Mouse (Mus musculus) thymus, postnatal 14 days (tissue): ENCODE data around the gene 6030468B19Rik.
"Not testable (repeated sequence)": the region's sequence is repeated elsewhere in the genome, so short reads cannot be mapped to it uniquely, and the experiment has no call there.

ENCODE experiments used
- DNase-seq: peaks from one replicate; pipeline ENCODE4 v3.0.0; 2021

6030468B19Rik gene

DNA sequence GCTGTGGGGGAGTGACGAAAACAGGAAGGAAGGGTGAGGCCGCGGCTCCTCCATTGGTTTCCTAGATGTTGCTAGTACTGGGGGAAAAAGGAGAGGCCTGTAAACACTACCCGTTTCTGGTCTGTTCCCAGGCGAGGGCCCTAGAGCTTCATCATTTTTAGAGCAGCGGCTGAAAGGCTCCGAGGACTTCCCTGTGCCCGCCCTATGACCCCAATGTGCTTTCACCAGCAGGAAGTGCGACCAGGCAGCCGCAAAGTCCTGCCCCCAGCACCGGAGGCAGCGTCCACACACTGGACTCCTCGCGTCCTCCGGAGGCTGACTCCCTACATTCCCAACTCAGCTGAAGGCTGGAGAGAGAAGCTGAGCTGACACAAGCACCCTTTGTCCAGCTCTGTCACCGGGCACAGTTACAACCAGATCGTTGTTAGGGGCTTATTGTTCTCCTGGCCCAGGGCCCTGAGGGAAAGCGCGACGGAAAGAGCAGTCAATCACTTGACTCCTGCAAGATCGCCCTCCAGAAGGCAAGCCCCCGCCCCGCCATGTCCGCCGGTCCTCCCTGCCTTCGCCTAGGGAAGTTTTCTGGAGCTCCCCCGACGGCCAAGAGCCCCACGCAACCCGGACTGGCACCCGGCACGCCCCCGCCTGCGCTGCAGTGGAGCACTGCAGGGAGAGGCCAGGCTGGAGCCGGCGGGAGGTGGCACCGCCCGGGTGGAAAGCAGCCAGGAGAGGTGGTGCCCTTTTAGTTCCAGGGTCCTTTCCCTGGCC is 17.8 kb upstream of the 6030468B19Rik start:
- peak; percentile 65 for DNase-seq

DNA sequence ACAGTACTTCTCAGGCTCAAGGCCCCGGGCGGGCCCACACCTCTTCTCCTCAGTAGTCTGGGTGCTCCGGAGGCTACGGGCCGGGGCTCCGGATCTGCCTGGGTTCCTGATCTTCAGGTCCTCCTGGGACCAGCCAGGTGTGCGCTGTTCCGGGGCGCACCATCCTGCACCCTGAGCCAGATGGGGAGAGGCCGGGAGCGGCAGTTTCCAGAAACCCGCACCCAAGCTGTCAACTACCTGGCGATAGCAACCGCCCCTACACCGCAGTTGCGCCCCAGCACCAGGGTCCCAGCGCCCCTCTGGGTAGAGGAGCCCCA is 17.3 kb upstream of the 6030468B19Rik start:
- DNase-seq, result no peak

DNA sequence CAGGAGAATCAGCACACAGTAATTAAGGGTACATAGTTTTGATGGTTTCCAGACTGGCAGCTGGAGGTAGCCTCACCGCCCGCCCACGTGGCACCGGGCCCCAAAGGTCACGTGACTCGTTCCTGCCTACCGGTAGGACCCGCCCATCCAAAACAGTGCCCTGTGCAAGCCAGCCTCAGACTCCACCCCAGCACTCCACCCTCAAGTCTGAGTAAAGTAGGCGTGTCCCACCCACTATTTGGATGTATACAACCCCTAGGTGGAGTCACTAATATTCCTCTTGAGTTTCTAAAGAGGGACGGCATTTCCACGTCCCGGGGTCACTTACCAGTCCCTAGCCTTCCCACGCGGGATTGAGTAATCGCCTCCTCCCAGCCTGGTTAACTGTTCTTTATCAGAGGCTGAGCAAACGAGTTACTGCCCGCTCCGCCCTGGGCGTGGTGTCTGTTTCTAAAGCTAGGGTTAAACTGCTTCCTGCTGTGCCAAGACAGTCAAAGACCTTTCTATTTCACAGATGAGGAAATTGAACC is 16.8 kb upstream of the 6030468B19Rik start:
- DNase-seq, result peak; percentile 96

DNA sequence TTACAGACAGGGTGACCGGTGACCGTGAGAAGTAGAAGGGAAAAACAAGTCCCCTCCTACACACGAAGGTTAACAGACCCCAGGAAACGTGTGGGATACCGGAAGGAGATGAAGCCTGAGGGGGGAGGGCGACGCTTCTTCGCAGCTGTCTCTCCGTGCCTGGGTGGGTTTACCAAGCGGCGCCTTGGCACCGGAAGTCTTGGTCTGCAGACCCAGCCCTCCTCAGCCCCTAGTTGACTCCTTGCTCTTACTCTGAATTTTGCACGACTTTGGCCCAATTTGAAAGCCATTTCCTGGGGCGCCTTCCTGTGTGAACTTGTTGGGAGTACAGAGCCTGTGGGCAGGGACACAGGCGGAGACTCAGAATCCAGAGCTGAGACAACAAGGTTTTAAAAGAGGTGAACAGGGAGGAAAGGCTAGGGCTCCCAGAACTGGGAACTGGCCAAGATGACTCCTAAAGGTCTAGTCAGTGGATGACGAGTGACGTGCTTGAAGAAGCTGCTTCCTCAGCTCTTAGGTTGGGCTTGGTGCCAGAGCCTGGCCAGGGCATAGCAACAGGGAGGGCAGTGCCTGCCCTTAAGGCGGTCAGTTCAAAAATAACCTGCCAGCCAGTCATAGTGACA is 16.1 kb upstream of the 6030468B19Rik start:
- DNase-seq, result peak; percentile 91

DNA sequence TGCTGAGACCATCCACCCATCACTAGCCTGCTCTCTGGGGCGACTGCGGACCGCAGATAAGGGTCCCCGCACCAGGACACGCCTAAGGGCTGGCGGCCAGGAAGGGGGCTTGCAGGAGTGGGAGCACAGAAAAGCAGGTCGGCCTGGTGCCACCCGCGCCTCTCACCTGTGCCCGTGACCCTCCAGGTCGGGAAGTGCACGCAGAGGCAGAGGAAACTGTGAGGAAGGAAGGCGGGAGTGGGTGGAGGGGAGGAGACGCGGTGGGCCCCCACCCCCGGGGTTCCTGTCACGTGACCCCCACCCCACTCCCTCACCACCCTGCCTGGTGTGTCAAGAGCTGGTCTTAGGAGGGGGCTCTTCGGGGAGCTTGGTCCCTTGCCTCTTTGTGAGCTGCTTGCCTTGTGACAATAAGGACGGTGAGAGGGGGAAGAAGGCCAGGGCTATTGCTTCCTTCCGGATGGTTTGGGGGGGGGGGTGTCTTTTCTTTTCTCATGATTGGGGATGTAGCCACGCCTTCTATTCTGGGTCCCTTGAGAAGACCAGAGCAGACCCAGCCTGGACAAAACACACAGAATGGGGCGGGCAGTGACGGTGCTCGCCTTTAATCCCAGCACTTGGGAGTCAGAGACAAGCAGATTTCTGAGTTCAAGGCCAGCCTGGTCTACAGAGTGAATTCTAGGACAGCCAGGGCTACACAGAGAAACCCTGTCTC is 15.3 kb upstream of the 6030468B19Rik start, which contains the start of the genes Tmc8 and Tmc6:
TSS of gene Tmc8 (plus strand) at position 84 of the 712 bp plus-strand sequence.
TSS of gene Tmc6 (minus strand) at position 206 of the 712 bp plus-strand sequence.
- peak; percentile 96 for DNase-seq

DNA sequence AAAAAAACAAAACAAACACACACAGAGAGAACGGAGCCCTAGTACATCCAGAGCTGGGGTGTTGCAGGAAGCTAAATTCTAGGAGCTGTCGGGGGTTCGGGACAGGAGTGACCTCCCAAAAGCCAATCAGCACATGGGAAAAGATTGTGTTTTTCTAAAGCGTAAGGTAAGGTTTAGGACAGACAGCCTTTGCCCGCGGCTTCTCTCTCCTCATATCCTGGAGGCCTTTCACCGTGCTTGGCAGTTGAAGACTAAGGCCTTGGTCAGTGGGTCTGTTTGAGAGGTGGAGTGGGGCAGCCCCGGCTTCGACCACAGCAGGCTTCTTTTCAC is 14.8 kb upstream of the 6030468B19Rik start:
- no peak for DNase-seq

DNA sequence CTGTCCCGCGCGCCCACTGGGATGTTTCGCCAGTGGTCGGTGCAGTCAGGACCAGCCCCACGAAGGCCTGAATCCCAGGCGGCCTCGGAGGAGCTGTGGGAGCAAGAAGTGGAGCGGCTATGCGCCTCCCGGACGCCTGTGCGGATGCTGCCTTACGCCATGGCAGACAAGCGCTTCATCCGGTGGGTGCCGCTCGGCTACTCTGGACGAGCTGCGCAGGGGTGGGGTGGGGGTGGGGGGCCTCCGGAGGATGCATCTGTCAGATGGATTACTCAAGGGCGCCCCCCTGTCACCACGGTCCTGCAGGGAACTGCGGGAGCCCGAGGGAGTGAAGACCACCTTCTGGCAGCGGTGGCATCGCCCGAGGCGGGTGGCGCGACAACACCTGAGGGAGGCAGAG is 14.4 kb upstream of the 6030468B19Rik start:
- DNase-seq, result peak; percentile 97

DNA sequence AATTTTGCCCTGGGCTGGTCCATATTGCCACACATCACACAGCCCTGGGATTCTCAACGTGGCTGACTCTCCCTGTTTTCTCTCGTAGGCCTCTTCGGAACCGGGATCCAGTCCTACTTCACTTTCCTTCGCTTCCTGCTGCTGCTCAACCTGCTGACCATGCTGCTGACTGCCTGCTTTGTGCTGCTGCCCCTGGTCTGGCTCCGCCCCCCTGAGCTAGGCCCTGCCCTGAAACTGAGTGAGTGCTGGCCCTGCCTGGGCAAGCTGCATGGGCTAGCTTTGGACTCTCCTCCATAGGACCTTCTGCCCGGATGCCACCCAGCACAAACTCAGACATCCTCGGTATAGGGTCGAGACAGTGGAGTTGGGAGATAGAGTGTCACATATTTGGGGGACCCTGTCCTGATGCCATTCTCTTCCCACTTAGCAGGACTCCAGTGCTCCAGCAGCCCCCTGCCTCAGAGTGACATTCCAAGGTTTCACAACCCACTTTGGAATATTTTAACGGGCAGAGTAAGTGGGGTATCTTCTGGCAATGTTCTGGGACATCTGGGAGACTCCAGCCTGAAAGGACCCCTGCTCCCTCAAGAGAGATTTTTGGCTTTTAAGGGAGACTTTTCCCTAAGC is 13.7 kb upstream of the 6030468B19Rik start:
- peak; percentile 58 for DNase-seq

DNA sequence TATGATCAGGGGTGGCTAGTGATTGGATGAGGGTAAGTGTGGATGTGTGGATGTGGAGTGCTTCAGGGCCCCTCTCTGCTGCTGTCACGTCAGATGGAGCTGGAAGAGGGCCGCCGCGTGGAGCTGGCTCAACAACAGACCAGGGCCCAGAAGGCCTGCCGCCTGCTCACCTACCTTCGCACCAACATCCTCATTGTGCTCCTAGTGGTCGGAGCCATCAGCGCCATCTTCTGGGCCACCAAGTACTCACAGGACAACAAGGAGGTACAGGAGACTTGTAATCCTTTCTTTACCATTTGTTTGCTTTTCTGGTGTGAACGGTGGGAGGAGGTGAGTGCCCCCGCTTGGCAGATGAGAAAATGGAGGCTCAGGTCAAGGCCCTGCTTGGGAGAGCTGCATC is 11.2 kb upstream of the 6030468B19Rik start:
- peak; percentile 82 for DNase-seq

DNA sequence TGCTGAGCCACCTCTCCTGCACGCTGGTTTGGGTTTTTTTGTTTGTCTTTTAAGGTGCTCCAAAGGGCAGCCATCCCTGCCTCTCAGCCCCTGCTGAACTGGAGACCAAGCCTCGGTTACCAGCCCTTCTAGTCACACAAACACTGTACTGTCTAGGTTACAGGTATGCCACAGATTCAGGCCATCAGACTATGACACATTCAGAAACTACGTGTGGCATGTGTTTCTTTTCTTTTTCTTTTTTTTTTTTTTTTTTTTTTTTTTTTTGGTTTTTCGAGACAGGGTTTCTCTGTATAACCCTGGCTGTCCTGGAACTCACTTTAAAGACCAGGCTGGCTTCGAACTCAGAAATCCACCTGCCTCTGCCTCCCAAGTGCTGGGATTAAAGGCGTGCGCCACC is 9.0 kb upstream of the 6030468B19Rik start:
- not testable (repeated sequence) for DNase-seq

DNA sequence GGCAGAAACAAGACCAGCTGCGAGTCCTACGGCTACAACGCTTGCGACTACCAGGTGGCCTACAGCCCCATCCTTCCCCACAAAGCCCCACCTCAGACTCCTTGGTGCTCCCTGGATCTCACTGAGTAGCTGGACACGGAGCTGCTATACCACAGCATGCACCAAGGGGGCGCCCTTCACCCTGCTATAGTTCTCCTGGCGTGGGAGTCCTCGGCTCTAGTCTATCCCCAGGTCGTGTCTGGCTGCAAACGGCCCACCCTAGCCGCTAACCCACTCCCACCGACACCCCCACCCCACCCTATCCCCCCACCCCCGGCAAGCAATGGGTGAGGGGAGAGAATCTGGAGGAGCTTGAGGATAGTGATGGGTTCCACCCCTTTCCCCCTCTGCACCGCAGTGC is 7.2 kb upstream of the 6030468B19Rik start:
- peak; percentile 72 for DNase-seq

DNA sequence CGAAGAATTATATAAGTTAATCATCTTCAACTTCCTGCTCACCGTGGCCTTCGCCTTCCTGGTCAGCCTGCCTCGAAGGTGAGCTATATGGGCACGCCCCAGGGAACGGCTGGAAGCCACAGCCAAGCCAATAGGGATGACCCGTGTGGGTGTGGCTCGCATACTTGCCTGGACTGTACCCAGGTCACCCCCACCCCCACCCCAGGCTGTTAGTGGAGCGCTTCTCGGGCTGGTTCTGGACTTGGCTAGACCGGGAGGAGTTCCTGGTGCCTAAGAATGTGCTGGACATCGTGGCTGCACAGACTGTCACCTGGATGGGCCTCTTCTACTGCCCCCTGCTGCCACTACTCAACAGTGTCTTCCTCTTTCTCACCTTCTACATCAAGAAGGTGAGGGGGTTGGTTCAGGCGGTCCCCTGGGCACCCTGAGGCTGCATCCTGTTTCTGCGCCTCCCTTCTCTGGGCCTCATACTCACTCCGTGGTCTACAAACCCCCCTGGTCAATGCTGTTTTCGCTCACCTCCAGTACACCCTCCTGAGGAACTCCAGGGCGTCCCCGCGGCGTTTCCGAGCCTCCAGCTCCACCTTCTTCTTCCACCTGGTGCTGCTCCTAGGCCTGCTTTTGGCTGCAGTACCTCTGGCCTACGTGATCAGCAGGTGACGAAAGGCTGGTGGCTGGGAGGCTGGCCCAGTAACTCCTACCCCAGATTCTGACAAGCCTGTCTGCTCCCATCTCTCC is 6.6 kb upstream of the 6030468B19Rik start:
- peak; percentile 44 for DNase-seq

DNA sequence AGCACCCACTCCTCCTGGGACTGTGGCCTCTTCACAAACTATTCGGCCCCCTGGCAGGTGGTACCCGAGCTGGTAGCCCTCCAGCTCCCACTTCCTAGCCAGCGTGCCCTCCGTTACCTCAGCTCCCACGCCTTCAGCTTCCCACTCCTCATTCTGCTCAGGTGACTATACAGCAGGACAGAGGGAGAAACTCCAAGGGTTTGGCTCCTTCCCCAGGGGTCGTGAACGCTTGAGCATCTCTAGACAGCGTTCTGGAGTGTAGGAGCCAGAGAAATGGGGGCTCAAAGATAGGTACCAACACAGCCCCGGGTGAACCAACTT is 6.1 kb upstream of the 6030468B19Rik start:
- no peak for DNase-seq

DNA sequence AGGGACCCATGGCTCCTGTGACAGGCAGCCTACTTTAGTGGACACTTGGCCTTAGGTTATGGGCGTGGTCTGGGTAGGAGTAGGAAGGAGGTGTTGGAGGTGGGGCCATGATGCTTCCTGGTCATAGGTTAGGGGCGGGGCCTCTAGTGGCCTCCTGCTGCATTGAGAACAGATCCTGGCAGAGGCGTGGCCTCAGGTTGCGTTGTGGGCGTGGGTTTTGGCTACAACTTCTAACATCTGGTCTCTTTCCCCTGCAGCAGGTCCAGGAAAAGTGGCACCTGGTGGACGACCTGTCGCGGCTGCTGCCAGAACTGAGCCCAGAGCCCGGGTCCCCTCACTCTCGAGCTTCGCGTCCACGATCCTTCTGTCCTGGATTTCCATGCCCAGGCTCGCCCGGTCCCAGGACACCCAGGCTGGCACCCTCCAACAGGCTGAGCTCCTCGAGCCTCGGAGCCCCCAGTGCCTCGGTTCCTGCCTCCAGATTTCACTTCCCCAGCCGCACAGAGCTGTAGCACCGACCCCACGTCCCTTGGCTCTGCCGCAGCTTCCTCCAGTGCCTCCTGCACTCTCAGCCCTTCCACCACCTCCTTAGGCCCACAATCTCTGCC is 5.1 kb upstream of the 6030468B19Rik start:
- peak; percentile 62 for DNase-seq

DNA sequence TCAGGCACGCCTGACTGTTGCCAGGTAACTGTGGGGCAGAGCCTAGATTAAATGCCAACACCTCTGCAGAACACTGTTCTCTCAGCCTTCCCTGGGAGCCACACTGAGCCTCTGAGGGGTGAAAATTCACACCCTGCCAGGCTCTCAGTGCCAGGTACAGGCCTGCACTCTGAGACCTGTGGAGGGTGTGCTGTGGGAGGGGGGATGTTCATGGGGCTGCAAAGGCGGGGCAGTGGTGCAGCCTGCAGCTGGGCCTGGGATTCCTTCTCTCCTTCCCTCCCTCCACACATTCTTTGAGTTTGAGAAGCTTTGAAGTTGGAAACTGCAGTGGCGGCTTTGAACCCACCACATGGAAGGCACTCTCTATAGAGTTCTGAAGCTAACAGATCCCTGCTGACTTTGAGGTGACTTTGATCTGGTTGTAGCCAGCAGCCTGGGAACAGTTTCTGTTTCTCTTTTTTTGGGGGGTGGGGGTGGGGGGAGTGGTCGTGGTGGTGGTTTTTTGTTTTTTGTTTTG is 3.4 kb upstream of the 6030468B19Rik start:
- peak; percentile 48 for DNase-seq

DNA sequence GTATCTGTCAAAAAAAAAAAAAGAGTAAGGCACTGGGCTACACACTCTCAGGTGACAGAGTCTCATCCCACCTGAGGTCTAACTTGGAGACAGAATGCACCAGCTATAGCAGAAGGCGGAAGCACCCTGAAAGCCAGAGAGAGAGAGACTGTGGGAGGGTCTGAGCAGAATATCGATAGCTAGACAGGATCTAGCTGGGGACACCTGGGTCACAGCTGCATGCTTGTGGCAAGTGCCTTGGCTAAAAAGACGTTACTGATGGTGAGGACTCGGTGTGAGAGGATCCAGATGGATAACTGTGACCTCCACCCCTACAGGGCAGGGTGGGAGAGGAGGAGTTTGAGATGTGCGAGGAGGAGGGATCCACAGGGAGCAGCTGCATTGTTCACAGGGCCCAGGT is 506 bp upstream of the 6030468B19Rik start:
- DNase-seq, result peak; percentile 30

DNA sequence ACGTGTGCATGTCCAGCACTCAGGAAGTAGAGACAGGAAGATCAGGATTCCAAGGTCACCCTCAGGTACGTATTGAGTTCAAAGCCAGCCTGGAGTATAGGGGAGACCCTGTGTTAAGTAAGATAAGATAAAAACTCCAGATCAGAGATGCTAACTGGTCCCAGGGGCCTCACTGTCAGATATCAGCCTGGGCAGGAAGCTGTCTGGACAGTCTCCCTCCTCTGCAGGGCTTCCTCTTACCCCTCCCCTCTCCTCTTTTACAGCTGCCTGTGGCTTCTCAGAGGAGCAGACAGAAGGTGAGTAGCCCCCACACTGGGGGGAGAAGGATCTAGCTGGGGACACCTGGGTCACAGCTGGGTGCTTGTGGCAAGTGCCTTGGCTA is 691 bp downstream of the 6030468B19Rik start:
- DNase-seq, result peak; percentile 55

DNA sequence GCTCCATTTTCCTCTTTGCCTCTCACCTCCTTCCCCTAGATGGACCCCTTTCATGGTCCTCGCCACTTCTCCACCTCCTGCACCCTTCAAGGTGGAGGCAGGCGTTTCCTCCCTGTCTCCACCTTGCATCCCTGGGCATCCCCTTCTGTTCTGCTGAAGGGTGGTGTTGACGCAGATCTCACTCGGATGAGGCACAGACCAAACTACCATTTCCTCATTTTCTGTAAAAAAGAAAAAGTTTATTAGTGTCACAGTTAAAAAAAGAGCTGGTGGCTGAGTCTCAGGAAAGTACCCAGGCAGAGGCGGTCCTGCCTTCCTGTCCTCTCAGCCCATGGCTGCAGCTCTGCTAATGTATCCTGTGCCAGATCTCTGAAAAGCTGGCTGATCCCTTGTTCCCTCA is 1.7 kb downstream of the 6030468B19Rik start:
- no peak for DNase-seq

DNA sequence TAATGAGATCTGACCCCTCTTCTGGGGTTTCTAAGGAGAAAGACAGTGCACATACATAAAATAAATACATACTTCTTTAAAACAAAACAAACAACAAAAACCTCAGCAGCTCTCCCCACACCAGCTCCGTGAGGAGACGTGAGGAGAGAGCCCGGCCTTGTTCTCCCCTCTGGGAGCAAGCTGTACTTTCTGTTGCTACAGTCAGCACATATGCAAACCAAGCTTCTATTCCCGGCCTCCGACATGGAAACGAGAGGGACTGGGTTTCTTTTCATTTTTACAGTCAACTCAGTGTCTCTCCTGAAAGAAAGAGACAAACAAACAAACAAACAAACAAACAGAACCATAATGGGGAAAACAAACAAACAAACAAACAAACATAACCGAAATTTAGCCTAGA is 2.6 kb downstream of the 6030468B19Rik start:
- DNase-seq, result no peak

DNA sequence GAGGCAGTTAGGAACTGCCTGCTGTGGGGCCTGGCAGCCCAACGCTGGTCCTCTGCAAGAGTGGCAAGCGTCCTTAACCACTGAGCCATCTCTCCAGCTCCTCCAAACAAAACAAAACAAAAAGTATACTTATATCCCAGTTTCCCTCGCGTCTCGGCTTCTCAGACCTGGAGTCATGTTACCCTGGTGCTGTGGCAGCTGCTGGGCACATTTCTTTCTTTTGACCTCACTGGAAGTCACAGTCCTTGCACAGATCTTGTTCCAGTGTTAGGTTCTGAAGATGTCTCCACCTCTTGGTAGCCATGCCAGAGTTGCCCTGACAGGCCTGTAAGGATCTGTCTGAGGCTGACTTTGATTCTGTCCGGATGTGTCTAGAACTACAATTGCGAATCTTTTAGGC is 4.2 kb downstream of the 6030468B19Rik start:
- no peak for DNase-seq

DNA sequence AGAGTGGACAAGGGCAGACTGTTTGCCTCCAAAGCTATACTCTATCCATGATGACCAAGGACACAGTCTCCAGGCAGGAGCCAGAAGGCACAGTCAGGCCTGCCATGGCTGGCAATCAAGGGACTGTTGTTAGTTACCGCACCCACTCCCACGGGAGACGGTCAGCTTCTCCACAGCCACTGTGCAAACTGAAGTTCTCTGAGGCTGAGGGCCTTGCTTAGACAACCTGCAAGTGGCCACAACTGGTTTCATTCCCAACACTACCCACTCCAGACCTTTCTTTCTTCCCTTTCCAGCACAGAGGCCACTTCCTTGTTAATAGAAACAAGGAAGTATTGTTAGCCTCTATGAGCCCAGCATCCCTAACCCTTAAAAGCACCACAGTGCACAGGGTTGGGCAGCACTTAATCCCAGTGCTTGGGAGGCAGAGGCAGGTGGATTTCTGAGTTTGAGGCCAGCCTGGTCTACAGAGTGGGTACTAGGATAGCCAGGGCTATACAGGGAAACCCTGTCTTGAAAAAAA is 5.8 kb downstream of the 6030468B19Rik start:
- no peak for DNase-seq

DNA sequence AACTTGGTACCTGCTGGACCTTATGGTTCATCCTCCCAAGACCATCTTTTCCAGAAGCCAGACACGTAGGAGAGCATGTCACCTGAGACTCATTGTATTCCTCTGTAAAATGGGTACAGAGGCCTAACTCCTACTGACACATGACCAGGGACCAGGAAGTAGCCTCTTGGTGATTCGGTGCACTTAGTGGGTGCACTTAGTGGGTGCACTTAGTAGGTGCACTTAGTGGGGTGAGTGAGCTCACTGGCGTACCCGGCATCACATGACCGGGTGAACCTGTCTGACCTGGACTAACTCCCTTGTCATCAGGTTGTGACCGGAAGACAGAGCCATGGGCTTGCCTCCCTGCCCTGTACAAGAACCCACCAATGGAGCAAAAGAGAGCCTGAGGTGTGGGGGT is 9.3 kb downstream of the 6030468B19Rik start:
- DNase-seq, result no peak
